Mouse (Mus musculus) Muller cell, postnatal 12 days (primary cell): Measurements from ENCODE around the gene Adamtsl3.

ENCODE experiments used
- DNase-seq: peaks from one replicate; pipeline ENCODE4 v3.0.0-alpha.2; 2015; ENCODE audit errors: inconsistent ontology term

Gene Adamtsl3

DNA sequence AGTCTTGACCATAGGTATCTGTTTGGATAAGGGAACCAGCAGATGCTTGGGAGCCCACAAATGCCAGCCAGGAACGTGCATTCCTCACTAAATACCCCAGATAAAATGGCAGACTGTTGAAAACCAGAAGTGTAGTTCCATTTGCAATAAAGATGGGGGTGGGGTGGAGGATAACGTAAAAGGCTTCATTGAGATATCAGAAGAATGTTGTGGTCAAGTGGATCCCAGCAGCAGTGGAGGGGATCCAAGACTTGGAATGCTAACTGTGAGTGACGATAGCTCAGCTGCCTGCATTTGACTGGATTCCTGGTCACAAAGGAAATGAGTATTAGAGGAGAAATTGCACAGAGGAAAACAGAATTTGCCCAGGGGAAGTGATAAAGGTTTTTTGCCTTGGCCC, 87.1 kb downstream of the Adamtsl3 start:
- peak; percentile 92 for DNase-seq

DNA sequence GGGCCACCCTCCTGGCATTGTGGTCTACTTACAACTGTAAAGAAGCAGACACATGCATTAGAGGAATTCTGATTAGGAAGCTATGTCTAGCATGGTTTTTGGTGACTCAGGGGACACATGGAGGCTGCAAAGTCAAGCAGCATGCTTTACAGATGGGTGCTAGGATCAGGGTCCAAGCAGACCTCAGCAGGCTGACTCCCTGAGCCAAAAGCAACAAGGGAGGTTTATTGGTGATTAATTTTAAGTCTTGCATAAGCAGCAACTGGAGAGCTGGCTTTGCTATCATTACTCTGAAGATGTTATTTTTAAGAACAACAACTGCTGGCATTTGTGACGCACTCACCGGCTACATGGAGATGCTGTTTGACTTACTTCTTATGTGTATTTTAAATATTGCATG, 88.1 kb downstream of the Adamtsl3 start:
- peak; percentile 37 for DNase-seq

DNA sequence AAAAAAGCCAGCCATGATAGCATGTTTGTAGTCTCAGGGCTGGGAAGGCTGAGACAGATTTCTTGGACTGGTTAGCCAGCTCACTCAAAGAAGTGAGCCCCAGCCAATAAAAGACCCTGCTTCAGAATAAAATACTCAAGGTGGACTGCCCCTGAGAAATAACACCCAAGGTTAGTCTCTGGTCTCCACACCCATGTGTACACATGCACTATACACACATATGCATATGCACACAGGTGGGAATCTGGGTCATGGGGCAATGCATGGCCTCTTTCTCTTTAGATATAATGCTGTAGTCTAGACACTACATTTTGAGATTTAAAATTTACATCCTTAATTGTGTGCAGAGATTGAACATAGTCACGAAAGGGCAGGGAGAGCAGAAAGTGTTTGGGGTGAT, 88.8 kb downstream of the Adamtsl3 start:
- no peak for DNase-seq

DNA sequence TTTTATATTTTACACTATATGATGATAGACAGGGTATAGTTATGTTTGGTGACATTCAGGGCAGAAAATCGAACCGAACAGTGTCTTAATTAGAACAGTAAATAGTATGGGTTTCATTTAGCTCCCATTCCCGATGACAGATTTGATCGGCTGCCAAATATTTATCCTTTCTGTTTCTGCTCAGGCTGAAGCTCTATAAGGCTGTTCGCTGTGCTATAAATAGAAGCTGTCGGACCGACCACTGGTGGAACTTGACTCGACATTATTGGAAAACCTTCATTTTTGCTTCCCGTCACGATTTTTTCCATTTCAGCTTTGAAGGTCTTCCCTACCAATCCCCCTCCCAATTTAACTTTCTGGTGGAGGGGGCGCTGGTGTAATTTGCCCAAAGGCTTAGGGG, 89.9 kb downstream of the Adamtsl3 start:
- peak; percentile 28 for DNase-seq

DNA sequence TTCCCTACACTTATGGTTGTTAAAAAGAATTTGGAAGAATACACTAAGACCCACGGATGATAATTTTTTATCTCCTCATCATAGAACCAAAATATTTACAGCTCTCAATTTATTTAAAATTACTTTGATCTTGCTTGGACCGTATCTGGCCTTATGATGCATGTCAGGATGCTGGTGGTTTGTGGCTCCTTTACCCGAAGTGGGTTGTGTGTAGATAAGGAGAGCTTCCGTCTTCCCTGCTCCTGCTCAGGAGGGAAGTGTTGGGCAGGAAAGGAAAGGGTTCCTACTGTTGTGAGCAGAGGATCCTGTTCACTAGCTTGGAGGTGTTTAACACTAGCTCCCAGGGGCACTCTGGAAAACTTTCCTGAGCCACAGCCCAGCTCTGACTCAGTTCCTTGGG, 94.0 kb downstream of the Adamtsl3 start:
- no peak for DNase-seq

DNA sequence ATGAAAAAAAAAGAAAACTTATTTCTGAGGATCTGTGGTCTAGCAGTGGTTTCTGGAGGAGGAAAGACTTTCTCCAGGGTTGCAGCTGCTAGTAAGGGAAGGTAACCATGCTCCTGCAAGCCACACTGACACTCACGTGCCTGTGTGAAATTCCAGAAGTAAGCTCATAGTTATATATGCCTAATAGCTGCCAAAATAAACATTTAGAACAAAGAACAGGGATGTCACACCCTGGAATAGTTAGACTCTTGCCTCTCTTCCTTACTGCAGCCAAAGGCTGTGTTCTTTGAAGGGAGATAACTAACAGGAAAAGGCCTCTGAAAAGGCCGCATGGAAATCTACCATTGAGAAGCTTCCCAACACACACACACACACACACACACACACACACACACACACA, 96.1 kb downstream of the Adamtsl3 start:
- no peak for DNase-seq

DNA sequence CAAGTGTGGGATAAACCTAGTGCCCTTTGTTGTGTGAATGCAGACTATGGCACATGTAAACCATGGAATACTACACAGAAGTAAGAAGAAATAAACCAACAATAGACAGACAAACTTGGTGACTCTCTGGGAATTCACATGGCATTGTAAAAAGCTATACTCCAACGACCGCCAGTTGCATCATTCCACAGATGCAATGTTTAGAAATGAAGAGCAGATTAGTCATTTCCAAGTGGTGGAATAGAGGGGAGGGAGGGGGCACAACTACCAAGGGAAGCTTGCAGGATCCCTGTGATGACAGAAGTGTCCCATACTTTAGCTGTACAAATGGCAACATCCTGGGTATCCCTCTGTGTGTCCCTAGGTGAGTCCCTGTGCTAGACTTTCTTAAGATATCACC, 97.7 kb downstream of the Adamtsl3 start:
- DNase-seq = no peak

DNA sequence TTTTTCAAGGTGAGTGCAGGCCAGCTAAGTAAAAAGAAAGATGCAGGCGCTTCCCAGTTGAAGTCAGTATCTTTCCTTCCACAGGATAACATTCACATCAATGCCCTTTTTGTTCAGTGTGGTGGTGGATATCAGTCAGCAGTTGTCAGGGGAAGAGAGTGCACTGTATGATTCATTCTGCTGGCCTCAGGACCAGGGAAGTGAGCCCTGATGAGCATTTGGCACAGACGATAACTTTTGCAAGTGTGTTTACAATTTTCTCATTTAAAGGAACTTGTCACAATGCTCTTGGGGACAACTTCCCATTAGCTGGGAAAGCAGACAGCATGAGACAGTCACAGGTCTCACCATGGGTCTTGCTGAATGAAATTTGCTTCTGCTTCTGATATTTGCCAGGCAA, 122.9 kb downstream of the Adamtsl3 start:
- peak; percentile 88 for DNase-seq

DNA sequence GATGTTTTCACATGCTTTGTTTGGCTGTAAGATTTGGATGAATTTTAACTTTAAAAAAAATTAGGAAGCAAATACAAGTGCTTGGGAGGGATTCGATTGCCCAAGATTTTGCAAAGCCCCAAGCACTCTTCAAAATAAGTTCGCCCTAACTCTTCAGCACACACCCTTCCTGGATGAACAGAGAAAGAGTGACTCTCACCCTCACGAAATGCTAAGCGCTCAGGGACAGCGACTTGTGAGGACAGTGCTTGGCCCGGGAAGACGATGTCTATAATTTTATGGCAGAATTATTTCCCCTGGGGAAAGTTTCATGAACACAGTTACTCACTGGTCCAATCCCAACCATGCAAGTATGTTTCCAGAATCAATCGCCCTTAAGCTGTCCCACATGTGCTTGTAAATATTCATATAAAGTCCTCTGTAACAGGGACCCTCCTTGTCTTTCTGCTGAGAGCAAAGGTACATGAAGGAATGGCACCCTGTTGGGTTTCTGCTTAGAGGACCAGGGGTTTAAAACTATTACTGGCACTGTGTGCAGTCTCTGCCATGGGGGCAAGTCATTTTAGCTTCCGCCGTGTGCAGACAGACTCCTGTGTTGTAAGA, 127.5 kb downstream of the Adamtsl3 start:
- DNase-seq = no peak

DNA sequence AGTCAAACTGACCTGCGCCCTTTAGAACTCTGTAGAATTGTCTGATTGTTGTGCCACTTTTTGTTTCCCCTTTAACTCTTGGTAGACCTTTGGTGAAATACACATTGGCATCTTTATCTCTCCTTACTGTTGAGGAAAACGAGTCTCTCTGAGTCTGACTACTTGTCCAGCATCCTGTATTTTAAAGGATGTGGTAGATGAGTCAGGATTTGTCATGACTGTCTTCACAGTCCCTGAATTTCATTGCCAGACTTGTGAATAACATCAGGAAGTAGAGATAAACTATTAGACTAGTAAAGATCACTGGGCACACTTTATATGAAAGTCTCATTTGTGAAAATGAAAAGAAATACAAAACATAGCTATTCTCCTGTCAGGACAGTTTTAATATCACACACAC, 128.9 kb downstream of the Adamtsl3 start:
- DNase-seq = peak; percentile 39

DNA sequence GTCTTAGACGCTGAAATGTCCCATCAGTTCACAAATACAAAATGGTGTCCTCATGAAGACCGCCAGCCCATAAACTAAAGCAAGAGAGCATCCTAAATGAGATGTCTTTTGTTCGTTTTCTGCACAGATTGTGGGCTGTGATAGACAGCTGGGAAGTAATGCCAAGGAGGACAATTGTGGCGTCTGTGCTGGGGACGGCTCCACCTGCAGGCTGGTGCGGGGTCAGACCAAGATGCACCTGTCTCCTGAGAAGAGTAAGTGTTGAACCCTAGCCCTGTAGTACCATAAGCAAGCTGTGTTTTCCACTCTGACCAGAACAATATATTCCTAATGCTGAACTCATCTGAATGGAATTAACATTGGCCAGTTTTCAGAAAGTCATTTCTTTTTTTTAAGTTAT, 129.9 kb downstream of the Adamtsl3 start:
- DNase-seq = no peak

DNA sequence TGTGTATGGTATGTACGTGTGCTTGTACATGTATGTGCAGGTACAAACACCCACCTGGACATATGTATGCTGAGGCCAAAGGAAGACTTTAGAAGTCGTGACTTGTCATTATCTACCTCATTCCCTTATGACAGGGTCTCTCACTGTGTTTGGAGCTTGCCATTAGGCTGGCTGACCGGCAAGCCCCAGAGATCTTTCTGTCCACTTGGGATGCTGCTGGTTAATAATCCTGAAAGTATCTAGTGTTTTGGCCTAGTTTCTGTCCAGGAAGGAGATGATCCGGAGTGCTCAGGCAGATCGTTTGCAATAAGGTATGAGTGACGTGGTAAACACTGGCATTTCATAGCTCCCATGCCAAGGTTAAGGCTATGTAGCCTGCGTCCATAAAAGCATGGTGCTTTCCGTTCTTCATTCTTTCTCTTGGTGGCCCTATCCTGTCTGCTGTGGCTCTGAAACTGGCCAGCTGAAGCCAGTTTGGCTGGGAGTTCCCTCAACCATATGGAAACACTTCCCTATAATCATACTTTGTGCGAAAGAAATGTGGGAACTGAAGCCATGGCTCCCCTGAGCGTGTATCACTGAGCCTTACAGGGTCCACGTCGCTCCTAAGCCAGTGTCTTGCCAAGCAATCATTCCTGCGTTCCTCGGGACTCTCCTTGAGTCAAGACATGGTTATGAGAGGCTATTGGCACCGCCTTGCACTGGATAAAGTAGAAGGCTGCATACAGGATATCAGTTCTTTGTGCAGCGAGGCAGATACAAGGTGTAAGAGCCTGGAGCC, 141.1 kb downstream of the Adamtsl3 start:
- DNase-seq = no peak

DNA sequence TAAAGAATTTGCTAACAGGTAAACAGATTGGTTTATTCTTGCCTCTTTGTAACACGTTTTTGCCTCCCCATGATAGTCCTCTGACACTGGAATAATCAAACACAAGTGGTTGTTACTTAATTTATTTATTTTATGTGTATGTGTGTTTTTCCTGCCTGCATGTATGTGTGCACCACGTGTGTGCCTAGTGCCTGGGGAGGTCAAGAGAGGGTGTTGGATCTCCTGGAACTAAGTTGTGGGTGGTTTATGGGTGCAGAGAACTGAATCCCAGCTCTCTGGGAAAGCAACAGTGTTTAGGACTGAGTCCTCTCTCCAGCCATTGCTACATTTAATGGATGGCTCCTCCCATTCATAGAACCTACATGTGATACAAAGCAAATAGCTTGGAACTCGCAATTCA, 143.0 kb downstream of the Adamtsl3 start:
- no peak for DNase-seq

DNA sequence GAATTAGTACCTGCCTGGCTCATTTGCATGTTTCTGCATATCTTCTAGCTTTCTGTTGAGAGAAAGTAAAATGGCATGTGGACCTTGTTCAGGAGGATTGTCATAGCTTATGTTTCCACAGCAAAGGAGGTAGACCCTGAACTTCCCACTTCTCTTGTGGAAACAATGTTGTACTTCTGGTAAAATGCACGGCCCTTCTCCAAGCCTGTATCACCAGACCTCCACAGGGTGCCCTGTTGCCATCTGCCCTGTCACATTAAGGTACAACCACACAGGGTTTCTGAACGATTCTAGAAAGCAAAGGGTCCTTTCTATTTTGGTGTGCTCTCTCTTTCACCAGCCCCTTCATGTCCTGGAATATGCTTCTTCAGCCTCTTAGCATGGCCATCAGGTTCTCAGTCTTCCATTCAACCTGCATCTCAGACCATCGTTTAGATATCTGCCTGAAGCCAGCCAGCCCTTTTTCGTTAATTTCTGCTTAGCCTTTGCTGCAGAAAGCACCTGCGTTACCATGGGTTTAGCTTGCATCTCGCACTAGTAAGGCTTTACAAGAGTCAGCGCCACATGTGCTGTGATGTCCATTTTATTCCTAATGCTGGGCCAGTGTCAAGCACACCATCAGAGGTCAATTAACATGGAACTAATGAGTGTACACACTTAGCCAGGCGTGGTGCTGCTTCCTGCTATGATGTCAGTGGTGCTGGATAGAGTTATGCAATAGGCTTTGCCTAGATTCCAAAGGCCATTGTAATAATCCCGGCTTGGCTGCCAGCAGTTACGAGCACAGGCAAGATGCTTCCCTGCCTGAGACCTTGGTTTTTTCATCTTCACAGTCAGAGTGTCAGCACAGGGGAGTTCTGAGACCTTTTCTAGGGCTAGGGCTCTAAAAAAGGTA, 143.6 kb downstream of the Adamtsl3 start:
- DNase-seq = peak; percentile 91

DNA sequence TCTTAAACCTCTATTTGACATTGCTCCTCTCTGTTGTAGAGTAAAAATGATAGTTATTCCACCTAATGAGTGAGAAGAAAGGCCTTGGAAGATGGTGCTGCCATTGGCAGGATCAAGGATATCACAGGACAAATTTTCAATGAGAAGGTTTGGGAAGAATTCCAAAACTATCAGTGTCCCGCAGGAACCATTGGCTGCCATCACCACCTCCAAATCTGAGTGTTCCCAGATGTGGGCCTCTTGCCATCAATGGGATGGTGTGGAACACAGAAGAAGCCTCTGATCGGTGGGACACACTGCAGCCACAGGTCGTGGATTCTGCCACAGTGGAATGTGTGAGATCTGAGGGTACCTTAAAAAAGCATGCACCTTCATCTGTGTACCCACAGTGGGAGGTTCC, 147.9 kb downstream of the Adamtsl3 start:
- no peak for DNase-seq

DNA sequence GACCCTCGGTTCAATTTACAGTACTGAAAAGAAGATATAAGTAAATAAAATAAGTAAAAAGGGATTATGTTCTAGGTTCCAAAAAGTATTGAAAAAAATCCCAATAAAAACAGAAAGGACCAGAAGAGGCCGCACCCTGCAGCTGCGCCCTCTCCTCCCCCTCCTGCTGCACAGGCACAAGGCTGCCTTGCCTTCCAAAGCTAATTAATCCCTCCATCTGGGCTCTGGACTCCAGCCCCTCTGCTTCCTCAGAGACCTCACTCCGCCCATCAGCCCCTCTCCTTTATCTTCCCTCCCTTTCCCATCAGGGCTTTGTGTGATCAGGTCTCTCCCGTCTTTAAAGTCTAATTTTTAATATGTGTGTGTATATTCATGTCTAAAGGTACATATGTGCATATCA, 149.3 kb downstream of the Adamtsl3 start:
- no peak for DNase-seq

DNA sequence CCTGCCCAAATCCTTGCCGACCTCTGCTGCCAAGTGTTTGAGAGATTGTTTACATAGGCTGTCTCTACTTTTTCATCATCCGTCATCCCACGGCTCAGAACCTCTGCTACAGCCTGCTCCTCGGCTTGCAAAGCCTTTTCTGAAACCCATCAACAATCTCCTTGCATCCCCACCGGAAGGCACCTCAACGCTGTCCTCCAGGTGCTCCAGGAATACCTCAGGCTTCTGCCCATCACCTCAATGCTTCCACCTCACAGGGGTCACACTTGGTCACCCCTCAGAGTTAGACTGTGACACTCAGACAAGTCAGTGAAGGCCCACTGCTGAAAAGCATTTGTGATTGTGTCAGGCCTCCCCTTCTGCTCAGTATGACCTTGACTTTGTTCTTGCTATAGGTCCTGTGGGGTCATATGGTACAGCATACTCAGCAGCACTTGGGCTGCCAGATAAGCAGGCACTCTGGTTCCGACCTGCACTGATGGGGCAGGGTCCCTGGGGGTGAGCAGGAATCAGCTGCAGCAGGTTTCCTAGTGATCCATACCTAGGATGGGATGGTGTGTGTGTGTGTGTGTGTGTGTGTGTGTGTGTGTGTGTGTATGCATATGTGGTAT, 150.0 kb downstream of the Adamtsl3 start:
- DNase-seq = no peak

DNA sequence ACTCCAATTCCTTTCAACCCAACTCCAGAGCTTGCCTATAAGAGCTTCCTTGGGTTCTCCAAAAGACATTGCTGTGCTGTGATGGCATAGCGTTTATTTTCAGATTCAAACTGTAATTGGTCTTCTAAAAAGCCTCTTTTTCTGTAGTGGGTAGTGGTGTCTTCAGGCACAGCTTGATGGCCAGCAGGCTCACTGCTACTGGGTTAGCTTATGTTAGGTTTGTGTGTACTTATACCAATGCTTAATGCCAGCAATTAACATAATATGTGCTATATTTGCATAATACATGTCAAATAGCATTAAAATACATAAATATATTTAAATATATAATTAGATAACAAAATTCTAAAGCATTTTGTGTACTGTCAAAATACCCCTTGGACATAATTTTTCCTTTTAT, 155.5 kb downstream of the Adamtsl3 start:
- no peak for DNase-seq

DNA sequence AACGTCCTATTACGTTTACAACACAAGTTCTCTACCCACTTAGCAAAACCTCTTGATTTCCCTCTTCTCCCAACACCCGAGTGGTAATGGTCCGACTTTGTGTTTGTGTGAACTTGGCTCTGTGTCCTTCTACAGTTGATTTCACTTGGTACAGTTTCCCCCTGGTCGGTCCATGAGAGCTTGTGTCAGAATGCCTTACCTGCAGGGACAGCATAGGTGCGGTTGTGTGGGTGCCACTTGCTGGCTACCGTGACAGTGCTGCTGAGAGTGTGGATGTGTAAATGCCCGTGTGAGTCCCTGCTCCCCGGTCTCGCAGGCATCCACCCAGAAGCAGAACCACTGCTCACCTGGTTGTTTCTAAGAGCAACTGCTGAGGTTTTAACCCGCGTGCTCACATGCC, 157.4 kb downstream of the Adamtsl3 start:
- DNase-seq = no peak

DNA sequence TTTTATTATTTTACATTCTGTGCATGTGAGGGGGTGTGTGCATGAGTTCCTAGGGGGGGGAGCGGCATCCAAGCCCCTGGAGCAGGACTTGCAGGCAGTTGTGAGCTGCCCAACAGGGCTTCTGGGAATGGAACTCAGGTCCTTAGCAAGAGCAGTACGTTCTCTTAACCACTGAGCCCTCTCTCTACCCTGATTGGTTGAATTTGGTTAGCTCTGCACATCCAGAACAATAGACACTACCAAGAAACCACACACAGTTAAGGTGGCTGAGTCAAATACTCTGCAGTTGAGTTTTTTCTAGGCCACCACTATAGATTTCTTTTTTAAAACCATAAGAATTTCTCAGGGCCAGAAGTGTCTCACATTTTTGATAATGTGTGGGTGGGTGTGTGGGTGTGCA, 158.7 kb downstream of the Adamtsl3 start:
- DNase-seq = no peak

DNA sequence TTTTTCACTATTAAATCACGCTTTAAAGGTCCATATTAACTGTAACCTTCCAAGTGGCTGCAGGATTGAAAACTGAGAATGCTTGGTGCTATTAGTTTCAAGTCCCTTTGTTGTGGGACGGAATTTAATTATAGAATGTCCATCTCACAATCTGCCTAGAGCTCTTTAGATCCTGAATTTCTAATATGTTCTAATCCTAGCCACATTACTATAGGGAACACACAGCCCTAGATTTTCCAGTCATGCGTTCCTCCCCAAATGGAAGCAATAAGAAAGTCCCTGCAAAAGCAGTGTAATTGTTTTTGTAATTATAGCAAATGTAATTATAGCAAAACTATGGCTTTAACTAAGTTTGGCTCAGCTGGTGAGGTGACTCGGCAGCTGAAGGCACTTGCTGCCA, 161.6 kb downstream of the Adamtsl3 start:
- no peak for DNase-seq

DNA sequence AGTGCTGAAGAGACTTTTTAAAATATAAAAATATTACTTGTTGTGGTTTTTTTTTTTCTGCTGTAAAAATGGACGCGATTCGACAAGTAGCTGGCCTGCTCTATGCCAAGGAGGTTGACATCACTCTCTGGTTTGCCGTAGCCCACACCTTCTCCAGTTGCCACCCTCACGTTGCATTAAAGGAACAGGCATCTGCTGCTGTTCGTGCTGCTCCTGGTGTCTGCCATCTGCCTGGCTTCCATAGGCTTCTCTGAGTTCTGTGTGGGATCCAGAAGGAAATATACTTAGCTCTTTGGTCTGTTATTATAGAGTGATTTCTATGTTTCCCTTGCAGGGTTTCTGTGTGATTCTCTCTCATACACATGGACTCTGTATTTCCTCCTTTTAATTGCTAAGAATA, 165.8 kb downstream of the Adamtsl3 start:
- no peak for DNase-seq
